Mouse (Mus musculus) embryonic facial prominence, embryonic 11.5 days (tissue): ENCODE data around the gene 1700020L24Rik. TPM values are rescaled to one million over a fixed set of nuclear protein-coding genes. Genes with fewer than 3 reads are reported as not detected.
A peak's percentile ranks its signal among the peaks of the same experiment; 100 is the strongest.

ENCODE experiments used
- ATAC-seq: fragments of 200-750 bp; cut with Nextera tagmentation; replicated peaks from 2 replicates; pipeline ENCODE4 v1.8.0; 2017; ENCODE audit warnings: low read depth; ENCODE audit not compliant: insufficient number of reproducible peaks, low FRiP score, low TSS enrichment
- DNase-seq: peaks from one replicate; pipeline ENCODE4 v3.0.0-alpha.2; 2015; ENCODE audit warnings: low spot score
- H3K27ac ChIP-seq: fragments of 300-500 bp; sonication (generic); replicated peaks from 2 replicates; pipeline ENCODE4 v1.5.1; 2014; ENCODE audit warnings: mild to moderate bottlenecking, low read depth, low read length, control low read depth
- H3K27me3 ChIP-seq: fragments of 300-500 bp; sonication (generic); 2 replicates; pipeline ENCODE4 v1.6.1; 2014; ENCODE audit warnings: mild to moderate bottlenecking, low read length, moderate library complexity, mixed read lengths; ENCODE audit not compliant: control insufficient read depth, insufficient read depth
- H3K36me3 ChIP-seq: fragments of 300-500 bp; sonication (generic); replicated peaks from 2 replicates; pipeline ENCODE4 v1.6.1; 2014; ENCODE audit warnings: low read depth, mild to moderate bottlenecking, low read length, moderate library complexity, mixed read lengths; ENCODE audit not compliant: control insufficient read depth, insufficient read depth
- H3K4me1 ChIP-seq: fragments of 300-500 bp; sonication (generic); 2 replicates; pipeline ENCODE4 v1.6.1; 2014; ENCODE audit warnings: low read length, mixed read lengths; ENCODE audit not compliant: control insufficient read depth, insufficient read depth
- H3K4me2 ChIP-seq: fragments of 300-500 bp; sonication (generic); 2 replicates; pipeline ENCODE4 v1.6.1; 2014; ENCODE audit warnings: low read depth, mild to moderate bottlenecking, control low read depth, low read length, moderate library complexity
- H3K4me3 ChIP-seq: fragments of 300-500 bp; sonication (generic); 2 replicates; pipeline ENCODE4 v1.5.1; 2014; ENCODE audit warnings: low read depth, low read length, control low read depth
- H3K9ac ChIP-seq: fragments of 300-500 bp; sonication (generic); replicated peaks from 2 replicates; pipeline ENCODE4 v1.6.1; 2014; ENCODE audit warnings: mild to moderate bottlenecking, control low read depth, low read length
- H3K9me3 ChIP-seq: fragments of 300-500 bp; sonication (generic); replicated peaks from 2 replicates; pipeline ENCODE4 v1.6.1; 2016; ENCODE audit warnings: mild to moderate bottlenecking, low read length, inconsistent platforms, mixed read lengths; ENCODE audit not compliant: control insufficient read depth
- WGBS: fragments of 180-500 bp; shearing (Covaris S2); extraction: QIAGEN DNeasy Blood & Tissue Kit; methylation state at CpG from one replicate; pipeline ENCODE4 v1.1.7; 2014; 5-methylcytosine and 5-hydroxymethylcytosine counted together
- polyA plus RNA-seq: library from polyadenylated mRNA; unstranded; fragments of >200 nt; fragmentation: Nextera tagmentation; extraction: Ambion mirVana; gene quantifications from 2 replicates; pipeline ENCODE4 v1.2.1, GENCODE M21; 2014

1700020L24Rik gene
- polyA plus RNA-seq, 1 experiment from 2014 or later: 0.38 TPM

GRCm38 (mm10) chr11:83442596-83443267 lies 5.3 kb downstream of the 1700020L24Rik start:
- H3K9ac ChIP-seq: no peak overlapping the region; the same call in 1 of the 2 replicates
- no peak overlapping the region for H3K27ac ChIP-seq
- no peaks in the 10 kb centered on the region for H3K4me1 ChIP-seq
- ATAC-seq (no peak), DNase-seq (peak; percentile 91)
- H3K36me3 ChIP-seq: no peaks in the 10 kb centered on the region
- H3K9me3 ChIP-seq: no peaks in the 10 kb centered on the region
- WGBS: 9% methylated on average over 29 of the region's 29 CpGs
- peaks cover 41% of the 10 kb centered on the region for H3K27me3 ChIP-seq
- H3K4me3 ChIP-seq: no peak overlapping the region
- peak overlapping the region; percentile 26 for H3K4me2 ChIP-seq

- Histone ChIP-seq H3K9me3 (no peaks in the 10 kb centered on the region), H3K9ac (no peak overlapping the region), H3K4me1 (peaks cover 4% of the 10 kb centered on the region; the same call in 1 of the 2 replicates), H3K4me2 (no peak overlapping the region), H3K4me3 (no peak overlapping the region), H3K27ac (no peak overlapping the region), H3K36me3 (no peaks in the 10 kb centered on the region), H3K27me3 (peaks cover 41% of the 10 kb centered on the region)
- 13% methylated on average over 7 of the region's 7 CpGs for WGBS
- ATAC-seq: no peak
- DNase-seq: no peak
Measured at GRCm38 (mm10) chr11:83443824-83444223, 6.3 kb downstream of the 1700020L24Rik start.

- peaks cover 41% of the 10 kb centered on the region for H3K27me3 ChIP-seq
- H3K36me3 ChIP-seq: no peaks in the 10 kb centered on the region
- DNase-seq (no peak), ATAC-seq (no peak)
- no peaks in the 10 kb centered on the region for H3K9me3 ChIP-seq
- H3K4me2 ChIP-seq: peak overlapping the region; percentile 27; the same call in 1 of the 2 replicates
- no peak overlapping the region for H3K27ac ChIP-seq
- no peak overlapping the region for H3K9ac ChIP-seq
- WGBS: 28% methylated on average over 19 of the region's 19 CpGs
- peaks cover 4% of the 10 kb centered on the region; the same call in 1 of the 2 replicates for H3K4me1 ChIP-seq
- H3K4me3 ChIP-seq: 0 out of 2 replicates have a peak overlapping the region, but pooled peaks have one; percentile 9
Measured at GRCm38 (mm10) chr11:83445001-83445400, 7.5 kb downstream of the 1700020L24Rik start.

DNA sequence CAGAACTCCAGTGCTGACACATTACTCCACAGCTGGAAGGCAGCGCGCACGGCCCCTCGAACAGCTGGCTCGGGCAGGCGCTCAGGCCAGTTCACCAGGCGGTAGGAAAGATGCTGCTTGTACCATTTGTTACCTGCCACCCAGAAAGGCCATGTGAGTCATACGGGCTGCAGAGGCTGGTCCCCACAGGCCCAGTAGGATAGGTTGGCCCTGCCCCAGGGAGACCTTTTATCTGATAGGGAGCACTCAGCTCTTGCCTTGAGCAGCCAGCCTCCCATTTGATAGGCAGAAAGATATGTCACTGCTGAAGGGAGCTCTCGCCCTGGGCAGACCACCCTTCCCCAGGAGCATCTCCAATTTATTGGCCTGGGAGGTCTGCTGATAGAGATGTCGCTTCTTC lies 10.1 kb downstream of the 1700020L24Rik start:
- Histone ChIP-seq H3K9ac (no peak overlapping the region), H3K36me3 (no peaks in the 10 kb centered on the region), H3K4me3 (no peak overlapping the region), H3K27me3 (peaks cover 22% of the 10 kb centered on the region), H3K4me2 (no peak overlapping the region), H3K4me1 (peaks cover 4% of the 10 kb centered on the region; the same call in 1 of the 2 replicates), H3K27ac (no peak overlapping the region), H3K9me3 (no peaks in the 10 kb centered on the region)
- 54% methylated on average over 10 of the region's 10 CpGs for WGBS
- ATAC-seq (no peak), DNase-seq (no peak)

DNA sequence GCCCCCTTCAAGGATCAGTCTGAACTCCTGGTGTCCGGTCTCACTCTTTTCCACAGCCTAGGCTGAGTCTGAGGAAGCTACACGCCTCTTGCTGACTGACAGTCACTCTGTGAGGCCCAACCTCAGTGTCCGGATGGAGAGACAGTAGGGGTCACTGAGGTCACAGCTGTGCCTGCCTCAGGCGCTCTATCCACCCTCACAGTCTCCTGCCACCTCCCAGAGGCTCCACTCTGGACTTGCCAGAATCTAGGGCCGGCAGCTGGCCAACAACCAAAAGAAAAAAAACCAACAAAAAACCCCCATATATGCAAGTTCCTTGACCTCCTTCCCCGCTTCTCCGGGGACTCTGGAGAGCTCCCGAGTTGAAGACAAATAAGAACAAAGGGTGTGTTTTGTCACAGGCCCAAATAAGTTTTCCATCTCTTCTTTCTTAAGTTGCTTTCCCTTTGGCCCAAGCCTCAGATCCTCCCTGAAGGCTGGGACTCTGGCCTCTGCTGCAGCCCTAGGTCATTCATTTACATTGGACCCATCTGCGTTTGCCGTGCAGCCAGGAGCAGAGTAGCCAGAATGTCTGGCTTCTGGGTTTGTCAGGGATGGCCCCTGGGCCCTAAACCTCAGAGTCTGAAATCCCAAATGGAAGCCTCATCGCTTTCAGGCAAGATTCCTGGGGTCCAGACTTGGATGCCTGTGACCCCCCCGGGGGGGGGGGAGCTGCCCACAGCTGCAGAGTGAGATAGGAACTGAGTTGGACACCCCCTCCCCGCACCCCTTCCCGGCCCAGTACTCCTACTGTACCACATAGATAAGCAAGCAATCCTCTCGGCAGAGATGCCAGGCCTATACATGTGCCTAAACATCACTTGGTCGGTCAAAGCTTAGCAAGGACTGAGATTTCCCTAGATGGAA lies 10.8 kb downstream of the 1700020L24Rik start:
- WGBS: 25% methylated on average over 16 of the region's 16 CpGs

DNA sequence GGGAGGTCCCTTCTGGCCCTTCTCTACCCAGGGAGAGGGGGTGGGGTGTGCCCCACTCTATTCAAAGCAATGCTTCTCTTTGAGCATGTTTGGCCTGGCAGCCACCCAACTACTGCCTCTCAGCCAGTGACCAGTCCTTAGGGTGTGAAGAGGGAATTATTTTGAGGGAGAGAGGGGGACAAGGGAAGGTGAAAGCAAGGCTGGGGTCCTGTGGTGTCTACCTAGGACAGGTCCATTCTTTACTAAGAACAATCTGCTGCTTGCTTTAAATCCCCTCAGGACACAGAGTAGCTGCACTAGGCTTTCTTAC lies 11.4 kb downstream of the 1700020L24Rik start:
- ATAC-seq (no peak), DNase-seq (no peak)
- H3K27ac ChIP-seq: 0 out of 2 replicates have a peak overlapping the region, but pooled peaks have one; percentile 35

More for the DNA sequence above, 10.8 kb downstream of the 1700020L24Rik start:
- Histone ChIP-seq H3K9me3 (no peaks in the 10 kb centered on the region), H3K4me2 (no peak overlapping the region; the same call in 1 of the 2 replicates), H3K36me3 (no peaks in the 10 kb centered on the region), H3K4me1 (peaks cover 4% of the 10 kb centered on the region; the same call in 1 of the 2 replicates), H3K9ac (no peak overlapping the region), H3K4me3 (no peak overlapping the region), H3K27me3 (peaks cover 18% of the 10 kb centered on the region), H3K27ac (peak overlapping the region; percentile 35; the same call in 1 of the 2 replicates)
- DNase-seq (no peak), ATAC-seq (no peak)

DNA sequence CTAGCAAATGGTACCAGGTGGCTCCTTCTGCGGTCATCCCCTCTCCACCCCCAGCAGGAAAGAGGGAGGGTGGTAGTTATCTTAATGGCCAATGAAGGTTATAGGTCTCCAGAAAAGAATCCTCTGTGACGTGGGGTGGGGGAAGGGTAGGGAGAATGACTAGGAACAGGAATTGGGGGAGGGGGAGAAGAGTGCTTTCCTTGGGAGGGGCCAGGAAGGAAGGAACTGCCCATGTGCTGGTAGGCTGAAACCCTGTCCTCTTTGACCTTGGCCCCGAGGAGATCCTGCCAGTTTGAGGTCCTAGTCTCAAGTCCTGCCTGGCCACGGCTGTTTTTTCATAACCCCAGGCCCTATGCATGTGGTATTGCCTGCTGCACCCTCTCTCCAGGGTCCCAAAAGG lies 11.8 kb downstream of the 1700020L24Rik start:
- H3K4me3 ChIP-seq: no peak overlapping the region
- no peak overlapping the region for H3K9ac ChIP-seq
- ATAC-seq: no peak
- H3K4me1 ChIP-seq: peaks cover 4% of the 10 kb centered on the region; the same call in 1 of the 2 replicates
- H3K27me3 ChIP-seq: peaks cover 12% of the 10 kb centered on the region
- 26% methylated on average over 4 of the region's 4 CpGs for WGBS
- no peaks in the 10 kb centered on the region for H3K36me3 ChIP-seq
- H3K4me2 ChIP-seq: no peak overlapping the region
- no peaks in the 10 kb centered on the region for H3K9me3 ChIP-seq
- H3K27ac ChIP-seq: no peak overlapping the region
- DNase-seq: no peak

More for the DNA sequence above, 11.4 kb downstream of the 1700020L24Rik start:
- H3K27me3 ChIP-seq: peaks cover 15% of the 10 kb centered on the region
- H3K4me3 ChIP-seq: no peak overlapping the region
- H3K9me3 ChIP-seq: no peaks in the 10 kb centered on the region
- no peak overlapping the region for H3K9ac ChIP-seq
- H3K4me1 ChIP-seq: peaks cover 4% of the 10 kb centered on the region; the same call in 1 of the 2 replicates
- no peak overlapping the region; the same call in 1 of the 2 replicates for H3K4me2 ChIP-seq
- no peaks in the 10 kb centered on the region for H3K36me3 ChIP-seq
